Mouse (Mus musculus): Measurements from ENCODE around the gene Vwc2.

Vwc2 gene

DNA sequence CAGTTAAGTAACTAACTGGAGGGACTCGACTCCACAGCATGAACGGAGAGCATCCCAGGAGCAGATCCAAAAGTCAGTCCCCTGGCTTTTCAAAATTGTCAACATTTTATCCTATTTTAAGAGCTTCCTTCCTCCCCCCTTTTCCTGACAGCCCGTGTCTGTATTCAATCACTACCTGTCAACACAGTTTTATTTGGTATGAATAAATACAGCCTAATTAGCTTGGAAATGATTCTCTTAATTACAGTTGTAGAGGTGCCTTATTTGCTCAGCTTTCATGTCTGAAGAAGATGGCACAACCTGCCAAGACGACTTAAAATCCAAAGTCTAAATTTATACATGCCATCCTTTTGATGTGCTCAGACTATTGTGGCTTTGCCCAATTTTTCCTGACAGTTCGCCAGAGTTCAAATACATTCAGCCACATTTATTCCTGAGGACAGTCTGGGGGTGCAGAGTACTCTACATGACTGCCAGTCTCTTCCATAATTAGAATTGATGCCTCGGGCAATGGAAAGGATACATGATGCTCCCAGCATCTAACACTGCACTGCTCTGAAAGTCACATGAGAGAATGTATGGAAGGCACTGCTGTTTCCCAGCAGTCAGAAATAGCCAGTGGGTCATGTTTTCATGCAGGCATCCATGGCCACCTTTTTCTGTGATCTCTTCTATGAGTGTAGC lies 128.8 kb downstream of the Vwc2 start:
- DNase-seq (ENCODE audit: low spot score in 2 of 2), result no peak

DNA sequence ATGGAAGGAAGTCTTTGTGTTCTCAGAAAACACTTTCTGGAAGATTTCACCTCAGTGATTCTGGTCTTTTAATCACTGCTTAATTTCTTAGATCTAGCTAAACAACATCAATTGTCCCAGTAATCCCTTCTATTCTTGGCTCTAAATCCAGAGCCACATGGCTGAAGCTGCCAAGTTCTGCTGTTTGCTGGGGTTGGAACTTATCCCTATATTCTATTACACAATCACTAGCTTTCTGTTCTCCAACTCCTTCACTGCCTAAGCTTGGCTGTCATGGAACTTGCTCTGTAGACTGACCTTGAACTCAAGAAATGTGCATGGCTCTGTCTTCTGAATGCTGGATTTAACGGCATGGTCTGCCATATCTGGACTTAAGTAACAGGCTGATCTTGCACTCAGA lies 143.3 kb downstream of the Vwc2 start:
- DNase-seq (ENCODE audit: low spot score in 2 of 2), result no peak

DNA sequence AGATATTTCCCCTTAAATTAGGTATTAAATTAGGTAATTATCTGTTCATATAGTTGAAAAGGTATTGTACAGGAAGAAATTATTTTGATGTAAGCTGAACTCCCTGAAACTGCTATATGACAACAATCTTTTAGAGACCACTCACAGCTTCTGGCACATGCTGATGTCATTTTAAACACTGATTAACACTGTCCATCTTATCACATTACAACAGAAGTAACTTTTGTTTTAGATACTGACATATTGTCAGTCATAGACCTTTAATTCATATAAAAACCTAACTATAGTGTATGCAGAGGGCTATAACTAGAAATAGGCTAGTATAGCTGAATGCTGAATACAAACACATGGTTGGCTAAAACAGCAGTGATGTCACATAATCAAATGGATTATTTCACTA lies 166.1 kb downstream of the Vwc2 start:
- no peak for DNase-seq (ENCODE audit: low spot score in 2 of 2)

DNA sequence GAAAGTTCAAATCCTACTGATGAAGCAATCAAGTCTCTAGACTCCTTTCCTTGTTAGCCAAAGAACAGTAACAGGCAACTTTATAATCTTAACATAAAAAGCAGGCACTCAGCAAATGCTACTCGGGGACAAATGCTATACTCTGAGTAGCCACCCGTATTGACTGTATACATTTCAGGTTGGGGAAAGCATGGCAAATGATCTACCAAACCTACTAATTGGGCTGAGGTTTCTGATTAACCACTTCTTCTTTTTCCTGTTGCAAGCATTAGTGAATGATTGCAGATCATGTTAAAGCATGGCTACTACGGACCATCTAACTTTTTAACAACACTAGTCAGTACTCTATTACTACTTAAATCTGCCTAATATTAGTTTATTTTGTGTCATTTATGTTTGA lies 169.5 kb downstream of the Vwc2 start:
- DNase-seq (ENCODE audit: low spot score in 2 of 2), result no peak

Data from natural killer cell, adult 2 months (primary cell).